Mouse (Mus musculus) lung, embryonic 14.5 days (tissue): ENCODE results near the gene Capn13. TPM values are rescaled to one million over a fixed set of nuclear protein-coding genes. Genes with fewer than 3 reads are reported as not detected.

Source experiments
- ATAC-seq: fragments of 200-750 bp; cut with Nextera tagmentation; 2 replicates; pipeline ENCODE4 v1.8.0; 2017; ENCODE audit warnings: mild to moderate bottlenecking, moderate TSS enrichment, moderate library complexity; ENCODE audit not compliant: insufficient read depth
- DNase-seq: peaks from one replicate; pipeline ENCODE4 v3.0.0-alpha.2; 2015
- H3K27ac ChIP-seq: fragments of 300-500 bp; sonication (generic); 2 replicates; pipeline ENCODE4 v1.5.1; 2014; ENCODE audit warnings: low read depth, mild to moderate bottlenecking, moderate library complexity
- H3K27me3 ChIP-seq: fragments of 300-500 bp; sonication (generic); 2 replicates; pipeline ENCODE4 v1.6.1; 2014; ENCODE audit warnings: low read length, control low read depth; ENCODE audit not compliant: insufficient read depth
- H3K36me3 ChIP-seq: fragments of 300-500 bp; sonication (generic); 2 replicates; pipeline ENCODE4 v1.6.1; 2014; ENCODE audit warnings: control low read depth; ENCODE audit not compliant: insufficient read depth
- H3K4me1 ChIP-seq: fragments of 300-500 bp; sonication (generic); 2 replicates; pipeline ENCODE4 v1.6.1; 2014; ENCODE audit warnings: antibody characterized with exemption, control low read depth; ENCODE audit not compliant: insufficient read depth
- H3K4me2 ChIP-seq: fragments of 300-500 bp; sonication (generic); 2 replicates; pipeline ENCODE4 v1.6.1; 2014; ENCODE audit warnings: mild to moderate bottlenecking
- H3K4me3 ChIP-seq: fragments of 300-500 bp; sonication (generic); 2 replicates; pipeline ENCODE4 v1.5.1; 2014; ENCODE audit warnings: low read depth, low read length
- H3K9ac ChIP-seq: fragments of 300-500 bp; sonication (generic); 2 replicates; pipeline ENCODE4 v1.6.1; 2014
- H3K9me3 ChIP-seq: fragments of 300-500 bp; sonication (generic); 2 replicates; pipeline ENCODE4 v1.6.1; 2016; ENCODE audit warnings: low read depth, low read length, control low read depth
- CTCF ChIP-seq: IDR thresholded peaks from 2 replicates; pipeline ENCODE4 v1.5.1; 2016; ENCODE audit warnings: antibody characterized with exemption, low read depth
- WGBS: fragments of 180-500 bp; shearing (Covaris S2); extraction: QIAGEN DNeasy Blood & Tissue Kit; methylation state at CpG from one replicate; pipeline ENCODE4 v1.1.7; 2014; 5-methylcytosine and 5-hydroxymethylcytosine counted together
- polyA plus RNA-seq: library from polyadenylated mRNA; unstranded; fragments of >200 nt; fragmentation: Nextera tagmentation; extraction: Ambion mirVana; gene quantifications from 2 replicates; pipeline ENCODE4 v1.2.1, GENCODE M21; 2014

Capn13 gene
- polyA plus RNA-seq, 1 experiment from 2014 or later, result not detected

DNA sequence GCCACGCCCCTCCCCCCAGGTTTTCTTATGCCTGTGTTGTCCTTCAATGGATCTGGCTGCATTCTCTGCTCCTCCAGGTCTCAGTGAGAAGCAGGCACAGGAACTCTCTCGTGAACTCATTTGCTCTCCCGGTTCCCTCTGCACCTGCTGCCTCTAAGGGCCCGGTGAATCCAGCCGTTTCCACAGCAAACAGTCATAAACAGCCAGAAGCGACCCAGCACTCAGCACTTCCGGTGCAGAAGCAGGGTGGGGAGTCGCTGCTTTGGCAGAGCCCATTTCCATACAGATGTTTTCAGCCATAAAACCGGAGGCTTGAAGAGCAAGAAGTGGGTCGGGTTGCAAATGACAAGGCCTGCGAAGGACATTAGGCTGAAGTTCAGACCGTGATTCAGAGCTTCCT is 142.0 kb downstream of the Capn13 start:
- H3K27me3 ChIP-seq, result no peaks in the 10 kb centered on the region
- H3K36me3 ChIP-seq, result no peaks in the 10 kb centered on the region
- no peak overlapping the region for H3K4me3 ChIP-seq
- 36% methylated on average over 12 of the region's 12 CpGs for WGBS
- ATAC-seq (no peak), DNase-seq (peak; percentile 8)
- no peak overlapping the region for H3K9ac ChIP-seq
- TF ChIP-seq CTCF, result no peak
- no peak overlapping the region for H3K4me2 ChIP-seq
- H3K9me3 ChIP-seq, result no peaks in the 10 kb centered on the region
- no peaks in the 10 kb centered on the region for H3K4me1 ChIP-seq
- H3K27ac ChIP-seq, result no peak overlapping the region
